Mouse (Mus musculus) brain, adult 10 weeks (tissue): ENCODE data around the gene Tespa1. TPM values are rescaled to one million over a fixed set of nuclear protein-coding genes. Genes with fewer than 3 reads are reported as not detected.

Source experiments
- polyA plus RNA-seq: library from polyadenylated mRNA; stranded (reverse); fragments of 350-450 nt; fragmentation: Illumina TruSeq; extraction: RNeasy Lipid Tissue Mini Kit (QIAGEN cat#74804); gene quantifications from one replicate; pipeline ENCODE4 v1.2.3, GENCODE M21; 2015; ENCODE audit warnings: low read depth, low replicate concordance

Gene Tespa1
- not detected for polyA plus RNA-seq

GRCm38 (mm10) chr10:130322637-130323036 lies at the start of gene Tespa1:
Gene Tespa1 (plus strand): TSS chr10:130322870.

DNA sequence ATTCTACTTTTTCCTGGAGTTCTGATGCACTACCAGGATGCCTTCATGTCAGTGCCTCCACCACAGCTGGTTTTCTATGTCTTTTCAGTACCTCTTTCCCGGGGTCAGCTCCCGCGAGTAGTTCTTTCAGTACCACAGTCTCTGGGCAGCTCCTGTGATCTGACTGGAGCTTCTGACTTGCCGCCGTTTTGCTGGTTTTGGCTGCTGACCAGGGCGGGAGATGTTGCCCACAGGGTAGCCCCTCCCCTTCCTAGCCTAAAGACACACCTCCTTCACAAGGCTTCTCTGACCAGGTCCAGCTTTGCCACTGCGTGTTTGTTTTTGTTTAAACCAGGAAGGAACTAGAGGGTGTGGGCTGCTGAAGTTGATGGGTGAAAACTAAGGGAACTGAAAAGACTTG lies 42.6 kb upstream of the Tespa1 start, which contains the start of gene Neurod4:
Gene Neurod4, minus strand, starts transcription at position 175 of the 400 bp plus-strand sequence.

GRCm38 (mm10) chr10:130394232-130394631 lies 71.6 kb downstream of the Tespa1 start, which contains the start of gene Vmn2r84:
Gene Vmn2r84 (minus strand): TSS chr10:130394332.

Other genes with a start within 250 kb of the Tespa1 start
- gene Olfr823, start 207.5 kb upstream of the Tespa1 start, polyA plus RNA-seq = not detected
- gene Olfr824, start 192.9 kb upstream of the Tespa1 start, polyA plus RNA-seq = not detected
- gene Olfr825, start 156.1 kb upstream of the Tespa1 start, polyA plus RNA-seq = not detected
- gene Olfr826, start 138.7 kb upstream of the Tespa1 start, polyA plus RNA-seq = not detected
- not detected for gene Olfr827, start 108.5 kb upstream of the Tespa1 start, polyA plus RNA-seq
- 0.51 TPM for gene Neurod4, start 42.6 kb upstream of the Tespa1 start, polyA plus RNA-seq
- 0.31 TPM for gene Vmn2r84, start 71.5 kb downstream of the Tespa1 start, polyA plus RNA-seq
- gene Vmn2r85, start 106.8 kb downstream of the Tespa1 start, polyA plus RNA-seq = 0.39 TPM
- 0.10 TPM for gene Vmn2r86, start 133.2 kb downstream of the Tespa1 start, polyA plus RNA-seq
- 1.1 TPM for gene Vmn2r87, start 174.5 kb downstream of the Tespa1 start, polyA plus RNA-seq